Mouse (Mus musculus) erythroblast, embryonic 14.5 days (primary cell): ENCODE data around the gene Asxl1.

ENCODE experiments used
- GATA1 ChIP-seq: IDR thresholded peaks from 2 replicates; pipeline ENCODE4 v1.6.1; 2012; ENCODE audit warnings: low read length, inconsistent platforms, mixed read lengths
- TAL1 ChIP-seq: IDR thresholded peaks from 3 replicates; pipeline ENCODE4 v1.6.1; 2012; ENCODE audit warnings: low read length, inconsistent platforms, mixed read lengths

DNA sequence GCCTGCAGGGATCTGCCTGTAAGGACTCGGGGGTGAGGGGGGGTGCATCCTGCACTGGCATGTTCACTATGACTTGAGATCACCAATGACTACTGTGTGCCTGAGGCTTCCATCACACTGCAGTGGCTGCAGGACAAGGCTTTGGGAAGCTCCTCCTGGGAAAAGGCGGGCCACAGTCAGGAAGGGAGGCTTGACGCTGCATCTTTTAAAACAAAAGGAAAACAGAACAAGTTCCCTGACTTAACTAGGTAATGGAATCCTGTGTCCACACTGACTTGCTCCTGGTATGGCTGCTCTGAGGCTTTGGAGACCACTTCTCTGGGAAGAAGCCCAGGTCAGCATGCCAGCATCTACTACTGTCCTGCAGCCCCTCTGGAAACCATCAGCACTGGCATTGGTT is 63.3 kb downstream of the Asxl1 start:
- TF ChIP-seq GATA1 (no peak), TAL1 (no peak)
